ENCODE assay signal across 13 mouse cellular contexts in genomic region chr2:151513525-151514285, GRCm38 (mm10). TPM values are rescaled to one million over a fixed set of nuclear protein-coding genes. Genes with fewer than 3 reads are reported as not detected.
A peak's percentile ranks its signal among the peaks of the same experiment; 100 is the strongest.
DNase-seq lines count a peak whose midpoint lies in the region; ATAC-seq and TF ChIP-seq lines count a peak whose summit lies in the region.
"Had no signal": no experiment of that assay in that cellular context is flagged by ENCODE, and none has a peak within 500 bp of the region (broad histone marks: within the 10 kb centered on the region; RNA-seq: fewer than 3 reads in every experiment).

No protein-coding gene starts in this region.

- no peak for DNase-seq in heart, adult 2 months
- no peak for DNase-seq in heart, postnatal 10 days
- peak; percentile 24 for DNase-seq in lung, postnatal 0 days (ENCODE audit: low spot score)
- no peak for DNase-seq in lung, postnatal 10 days
- DNase-seq in adipocyte (ENCODE audit: low spot score) = peak; percentile 42
- DNase-seq in left cerebral cortex, postnatal 36 days (ENCODE audit: low spot score in 2 of 2) = peak; percentile 34 to 54
- no peak for DNase-seq in kidney, postnatal 10 days
- DNase-seq: kidney, adult 8-10 months had no signal

- H3K4me1 ChIP-seq in heart, adult 2 months (ENCODE audit: control insufficient read depth, insufficient read depth, low read length) = peaks cover 3% of the 10 kb centered on the region; the same call in 1 of the 2 replicates
- H3K4me1 ChIP-seq in lung, postnatal 0 days (ENCODE audit: insufficient read depth, low read depth, low read length) = no peaks in the 10 kb centered on the region
- H3K4me1 ChIP-seq: embryonic facial prominence, embryonic 12.5 days; stomach, embryonic 15.5 days had no signal

- 61% methylated on average over 3 of the region's 3 CpGs for WGBS in heart, adult 2 months
- WGBS in lung, postnatal 0 days = 75% methylated on average over 3 of the region's 3 CpGs

- TF ChIP-seq POLR2A in heart, adult 2 months (IDR thresholded peaks at IDR 0.05; ENCODE audit: insufficient read depth, low read depth, low read length) = no peak

- no peak overlapping the region for H3K27ac ChIP-seq in heart, adult 2 months
- H3K27ac ChIP-seq in lung, postnatal 0 days (ENCODE audit: low read length) = no peak overlapping the region
- H3K27ac ChIP-seq: embryonic facial prominence, embryonic 12.5 days; stomach, embryonic 15.5 days had no signal

- TF ChIP-seq EP300 in heart, adult 2 months (IDR thresholded peaks at IDR 0.05; ENCODE audit: insufficient read depth, low read depth, low read length) = no peak
- TF ChIP-seq EP300 in lung, postnatal 0 days (IDR thresholded peaks at IDR 0.05) = no peak

- H3K4me2 ChIP-seq in lung, postnatal 0 days (replicated peaks; ENCODE audit: low read depth, low read length) = no peak overlapping the region
- H3K4me2 ChIP-seq: embryonic facial prominence, embryonic 12.5 days; stomach, embryonic 15.5 days had no signal

- TF ChIP-seq CTCF in heart, adult 2 months (IDR thresholded peaks at IDR 0.05) = peak; percentile 54
- TF ChIP-seq CTCF in lung, postnatal 0 days (IDR thresholded peaks at IDR 0.05) = peak; percentile 60

- peaks cover 10% of the 10 kb centered on the region for H3K36me3 ChIP-seq in heart, adult 2 months (ENCODE audit: control insufficient read depth, insufficient read depth, low read length)
- peaks cover 18% of the 10 kb centered on the region for H3K36me3 ChIP-seq in lung, postnatal 0 days (ENCODE audit: insufficient read depth, low read length)

- peak; percentile 40 for ATAC-seq in lung, postnatal 0 days

- no peak overlapping the region for H3K4me3 ChIP-seq in heart, adult 2 months
- no peak overlapping the region for H3K4me3 ChIP-seq in lung, postnatal 0 days (ENCODE audit: low read depth, low read length)
- H3K4me3 ChIP-seq: embryonic facial prominence, embryonic 12.5 days; stomach, embryonic 15.5 days had no signal

- no peak overlapping the region for H3K9ac ChIP-seq in heart, adult 2 months (ENCODE audit: low read depth, low read length)
- H3K9ac ChIP-seq in lung, postnatal 0 days (replicated peaks; ENCODE audit: low read depth) = no peak overlapping the region
- H3K9ac ChIP-seq: embryonic facial prominence, embryonic 12.5 days; stomach, embryonic 15.5 days had no signal

- intact Hi-C loops in heart, adult 2 months (cut with DNase I) = loop anchor here (5.0 kb wide), 1 partner anchor 54 kb away; no protein-coding TSS in a partner anchor
- intact Hi-C loops in heart, postnatal 10 days (cut with DNase I) = loop anchor here (5.0 kb wide), 1 partner anchor 169 kb away; no protein-coding TSS in a partner anchor
- intact Hi-C loops in left cerebral cortex, postnatal 36 days (cut with DNase I) = no loop called here

- no peaks in the 10 kb centered on the region for H3K9me3 ChIP-seq in lung, postnatal 0 days (ENCODE audit: low read length)
- H3K9me3 ChIP-seq: embryonic facial prominence, embryonic 12.5 days; stomach, embryonic 15.5 days had no signal

- no peaks in the 10 kb centered on the region for H3K79me2 ChIP-seq in heart, adult 2 months (replicated peaks; ENCODE audit: control insufficient read depth, insufficient read depth, low read length)

- no peaks in the 10 kb centered on the region for H3K27me3 ChIP-seq in heart, adult 2 months (ENCODE audit: control insufficient read depth, insufficient read depth, low read length)
- H3K27me3 ChIP-seq in lung, postnatal 0 days (replicated peaks; ENCODE audit: insufficient read depth, low read length) = no peaks in the 10 kb centered on the region
- H3K27me3 ChIP-seq: embryonic facial prominence, embryonic 12.5 days; stomach, embryonic 15.5 days had no signal

RNA-seq across cellular contexts. Expression of gene Nsfl1c, which starts 19.7 kb away (rescaled TPM):
- 10 to 100 TPM; 77.8 to 80.8 TPM for total RNA-seq in heart, adult 2 months (2021)
- 59.5 and 74.1 TPM in 2 replicates for polyA plus RNA-seq in heart, adult 2 months (2012; rRNA removed)
- total RNA-seq in heart, postnatal 10 days (2021) = 100 to 1,000 TPM in 1 of 2 experiments, 10 to 100 TPM in 1; 93.3 to 102 TPM
- 100 and 114 TPM in 2 replicates for polyA plus RNA-seq in lung, postnatal 0 days (2015; fragmentation: Nextera tagmentation; extraction: Ambion mirVana)
- total RNA-seq in left cerebral cortex, postnatal 36 days (2021) = 100 to 1,000 TPM; 139 to 150 TPM

RNA-seq across cellular contexts. Expression of gene Fkbp1a, which starts 28.6 kb away (rescaled TPM):
- 100 to 1,000 TPM; 197 to 211 TPM for total RNA-seq in heart, adult 2 months (2021)
- polyA plus RNA-seq in heart, adult 2 months (2012; rRNA removed) = 90.5 and 145 TPM in 2 replicates
- total RNA-seq in heart, postnatal 10 days (2021) = 100 to 1,000 TPM; 377 to 378 TPM
- 686 and 696 TPM in 2 replicates for polyA plus RNA-seq in lung, postnatal 0 days (2015; fragmentation: Nextera tagmentation; extraction: Ambion mirVana)
- 100 to 1,000 TPM; 745 to 751 TPM for total RNA-seq in left cerebral cortex, postnatal 36 days (2021)

RNA-seq across cellular contexts. Expression of gene 4921509C19Rik, which starts 37.8 kb away (rescaled TPM):
- not detected for total RNA-seq in heart, adult 2 months (2021)
- 0.09 TPM in 1 of 2 replicates, not detected in the other for polyA plus RNA-seq in heart, adult 2 months (2012; rRNA removed)
- not detected for total RNA-seq in heart, postnatal 10 days (2021)
- polyA plus RNA-seq in lung, postnatal 0 days (2015; fragmentation: Nextera tagmentation; extraction: Ambion mirVana) = not detected in 2 replicates
- total RNA-seq in left cerebral cortex, postnatal 36 days (2021) = not detected
- total RNA-seq: gastrocnemius, adult 18-20 months had no signal
- polyA plus RNA-seq: embryonic facial prominence, embryonic 12.5 days; heart, embryonic 16.5 days; limb, embryonic 14.5 days; stomach, embryonic 15.5 days had no signal

RNA-seq across cellular contexts. Expression of gene Sdcbp2, which starts 58.7 kb away (rescaled TPM):
- 1 to 10 TPM; 1.9 to 2.4 TPM for total RNA-seq in heart, adult 2 months (2021)
- polyA plus RNA-seq in heart, adult 2 months (2012; rRNA removed) = 2.2 TPM in 2 replicates
- 1 to 10 TPM; 1.6 to 3.2 TPM for total RNA-seq in heart, postnatal 10 days (2021)
- polyA plus RNA-seq in lung, postnatal 0 days (2015; fragmentation: Nextera tagmentation; extraction: Ambion mirVana) = 1.6 and 2.5 TPM in 2 replicates
- total RNA-seq in left cerebral cortex, postnatal 36 days (2021) = 1 to 10 TPM; 1.6 to 2.3 TPM

Comparison
In these comparisons a context has a peak if more than half of its experiments do, and no peak if none do; other contexts are left out.
1. DNase-seq: peak in lung, postnatal 0 days (single experiment), adipocyte (single experiment) and left cerebral cortex, postnatal 36 days (2 of 2); none in heart, adult 2 months (0 of 2), heart, postnatal 10 days (0 of 2), lung, postnatal 10 days (single experiment) and kidney, postnatal 10 days (single experiment).